Mouse (Mus musculus): Measurements from ENCODE around the gene Hist4h4.

DNA sequence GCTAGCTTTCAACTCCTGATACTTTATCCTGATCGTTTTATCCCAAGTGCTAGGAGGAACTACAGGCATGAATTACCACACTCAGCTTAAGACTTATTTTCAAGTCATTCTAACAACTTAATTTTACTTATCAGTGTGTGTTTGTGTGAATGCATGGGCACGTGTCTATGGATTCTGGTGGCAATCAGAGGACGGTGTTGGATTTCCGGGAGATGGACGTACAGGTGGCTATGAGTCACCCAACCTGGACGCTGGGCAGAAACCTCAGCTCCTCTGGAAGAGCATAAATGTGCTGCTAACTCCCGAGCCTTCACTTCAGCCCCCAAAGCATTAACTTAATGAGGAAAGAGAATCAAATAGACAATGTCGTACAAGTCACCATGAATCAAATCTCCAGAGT, 20.8 kb upstream of the Hist4h4 start:
- TF ChIP-seq POLR2A (IDR thresholded peaks at IDR 0.05; ENCODE audit: low read depth, low read length) (no peak), CTCF (IDR thresholded peaks at IDR 0.05; ENCODE audit: extremely low read depth, insufficient read length, insufficient replicate concordance, low read depth, low read length) (no peak)
